Mouse (Mus musculus): ENCODE measurements around the gene Apc2. TPM values are rescaled to one million over a fixed set of nuclear protein-coding genes. Genes with fewer than 3 reads are reported as not detected.

Apc2 gene
- polyA plus RNA-seq, 1 experiment from 2014 or later = 247 TPM

- peak overlapping the region; percentile 83 for H3K4me2 ChIP-seq
- no peaks in the 10 kb centered on the region for H3K9me3 ChIP-seq
- WGBS = under 1% methylated on average over 39 of the region's 41 CpGs
- peaks cover 13% of the 10 kb centered on the region for H3K4me1 ChIP-seq
- no peaks in the 10 kb centered on the region for H3K36me3 ChIP-seq (replicated peaks)
- H3K4me3 ChIP-seq = peak overlapping the region; percentile 48
- peaks cover 6% of the 10 kb centered on the region; the same call in 1 of the 2 replicates for H3K27me3 ChIP-seq (replicated peaks)
- H3K9ac ChIP-seq = peak overlapping the region; percentile 36
- no peak; the same call in 1 of the 2 replicates for ATAC-seq (replicated peaks)
- H3K27ac ChIP-seq = no peak overlapping the region
Observed at GRCm38 (mm10) chr10:80330084-80330483, 34.3 kb downstream of the Apc2 start.

- Histone ChIP-seq H3K36me3 (replicated peaks) (no peaks in the 10 kb centered on the region), H3K4me3 (no peak overlapping the region), H3K9ac (no peak overlapping the region), H3K4me1 (peaks cover 13% of the 10 kb centered on the region), H3K4me2 (peak overlapping the region; percentile 83), H3K9me3 (no peaks in the 10 kb centered on the region), H3K27ac (no peak overlapping the region), H3K27me3 (replicated peaks) (peaks cover 6% of the 10 kb centered on the region; the same call in 1 of the 2 replicates)
- 90% methylated on average over 2 of the region's 2 CpGs for WGBS
- ATAC-seq (replicated peaks) = no peak
Observed at GRCm38 (mm10) chr10:80330888-80331287, 35.1 kb downstream of the Apc2 start.

GRCm38 (mm10) chr10:80331636-80332524 is 36.1 kb downstream of the Apc2 start:
- no peaks in the 10 kb centered on the region for H3K9me3 ChIP-seq
- ATAC-seq (replicated peaks) = no peak
- H3K4me3 ChIP-seq = no peak overlapping the region
- H3K4me1 ChIP-seq = peaks cover 13% of the 10 kb centered on the region
- no peaks in the 10 kb centered on the region for H3K36me3 ChIP-seq (replicated peaks)
- no peak overlapping the region for H3K27ac ChIP-seq
- 67% methylated on average over 10 of the region's 10 CpGs for WGBS
- no peak overlapping the region for H3K4me2 ChIP-seq
- H3K27me3 ChIP-seq (replicated peaks) = peaks cover 4% of the 10 kb centered on the region; the same call in 1 of the 2 replicates
- H3K9ac ChIP-seq = no peak overlapping the region; the same call in 1 of the 2 replicates

- Histone ChIP-seq H3K9me3 (no peaks in the 10 kb centered on the region), H3K27me3 (replicated peaks) (peaks cover 4% of the 10 kb centered on the region; the same call in 1 of the 2 replicates), H3K9ac (no peak overlapping the region; the same call in 1 of the 2 replicates), H3K4me1 (peaks cover 13% of the 10 kb centered on the region), H3K4me2 (no peak overlapping the region), H3K27ac (no peak overlapping the region), H3K36me3 (replicated peaks) (no peaks in the 10 kb centered on the region), H3K4me3 (no peak overlapping the region)
- ATAC-seq (replicated peaks) = no peak
- WGBS = 75% methylated on average over 5 of the region's 5 CpGs
Observed at GRCm38 (mm10) chr10:80332525-80332989, 36.8 kb downstream of the Apc2 start.

- Histone ChIP-seq H3K36me3 (replicated peaks) (no peaks in the 10 kb centered on the region), H3K9me3 (no peaks in the 10 kb centered on the region), H3K9ac (no peak overlapping the region)
Observed at GRCm38 (mm10) chr10:80336263-80336662, 40.5 kb downstream of the Apc2 start.

DNA sequence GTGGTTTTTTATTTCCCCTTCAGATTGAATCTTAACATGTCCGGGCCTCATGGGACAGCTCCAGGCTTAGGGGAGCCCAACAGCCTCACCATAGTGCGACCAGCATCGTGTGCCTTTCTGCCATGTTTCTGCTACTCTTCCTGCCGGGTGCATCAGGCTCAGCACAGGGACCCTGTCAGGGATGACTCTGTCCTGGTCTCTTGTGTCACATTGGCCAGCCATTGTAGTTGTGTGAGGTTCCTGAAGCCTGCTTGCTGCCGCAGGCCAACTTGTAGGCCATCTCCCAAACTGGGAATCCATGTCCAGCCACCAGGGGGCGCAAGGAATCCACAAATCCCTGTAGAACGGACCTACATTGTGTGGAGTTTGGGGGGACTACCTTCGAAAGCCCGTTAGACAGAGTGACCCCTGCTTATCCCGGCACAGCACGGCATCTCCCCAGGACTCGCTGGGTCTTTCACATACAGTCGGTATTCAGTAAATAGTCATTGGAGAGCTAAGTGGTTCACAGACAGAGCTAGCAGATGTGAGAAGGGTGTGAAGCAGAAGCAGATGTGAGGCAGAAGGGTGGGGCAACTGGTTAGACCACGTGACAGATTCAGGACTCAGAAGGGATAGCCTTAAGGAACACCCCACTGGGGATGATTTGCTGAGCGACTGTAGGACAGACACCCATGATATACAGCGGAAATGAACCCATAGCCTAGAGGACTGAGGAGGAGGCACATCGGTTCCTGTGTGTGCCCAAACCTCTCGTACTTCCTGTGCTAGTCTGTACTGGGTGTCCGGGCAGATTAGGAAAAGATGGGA is 44.4 kb downstream of the Apc2 start:
- Histone ChIP-seq H3K9ac (0 out of 2 replicates have a peak overlapping the region, but pooled peaks have one; percentile 6), H3K9me3 (no peaks in the 10 kb centered on the region), H3K4me2 (peak overlapping the region; percentile 24; the same call in 1 of the 2 replicates), H3K4me1 (peaks cover 27% of the 10 kb centered on the region), H3K4me3 (peak overlapping the region; percentile 3; the same call in 1 of the 2 replicates), H3K27ac (no peak overlapping the region), H3K36me3 (replicated peaks) (no peaks in the 10 kb centered on the region), H3K27me3 (replicated peaks) (peaks cover 51% of the 10 kb centered on the region)
- WGBS = 21% methylated on average over 19 of the region's 19 CpGs
- no peak for ATAC-seq (replicated peaks)

More at GRCm38 (mm10) chr10:80336263-80336662, 40.5 kb downstream of the Apc2 start:
- H3K4me1 ChIP-seq = peaks cover 6% of the 10 kb centered on the region; the same call in 1 of the 2 replicates
- no peak overlapping the region for H3K27ac ChIP-seq
- H3K4me3 ChIP-seq = no peak overlapping the region
- ATAC-seq (replicated peaks) = no peak
- H3K4me2 ChIP-seq = no peak overlapping the region
- 92% methylated on average over 12 of the region's 12 CpGs for WGBS
- peaks cover 16% of the 10 kb centered on the region for H3K27me3 ChIP-seq (replicated peaks)

- WGBS = 6% methylated on average over 21 of the region's 21 CpGs
- Histone ChIP-seq H3K36me3 (replicated peaks) (no peaks in the 10 kb centered on the region), H3K4me1 (peaks cover 27% of the 10 kb centered on the region), H3K9ac (no peak overlapping the region), H3K4me3 (no peak overlapping the region), H3K27ac (no peak overlapping the region), H3K27me3 (replicated peaks) (peaks cover 60% of the 10 kb centered on the region), H3K9me3 (no peaks in the 10 kb centered on the region), H3K4me2 (no peak overlapping the region)
- no peak for ATAC-seq (replicated peaks)
Observed at GRCm38 (mm10) chr10:80341026-80341425, 45.2 kb downstream of the Apc2 start.

GRCm38 (mm10) chr10:80341491-80342304 is 45.9 kb downstream of the Apc2 start:
- WGBS = 2% methylated on average over 47 of the region's 47 CpGs
- no peak overlapping the region for H3K9ac ChIP-seq
- no peaks in the 10 kb centered on the region for H3K36me3 ChIP-seq (replicated peaks)
- no peak overlapping the region for H3K27ac ChIP-seq
- H3K9me3 ChIP-seq = no peaks in the 10 kb centered on the region
- H3K4me3 ChIP-seq = peak overlapping the region; percentile 32
- H3K4me2 ChIP-seq = peak overlapping the region; percentile 56
- peaks cover 27% of the 10 kb centered on the region for H3K4me1 ChIP-seq
- ATAC-seq (replicated peaks) = peak; percentile 24; the same call in 1 of the 2 replicates
- H3K27me3 ChIP-seq (replicated peaks) = peaks cover 65% of the 10 kb centered on the region

DNA sequence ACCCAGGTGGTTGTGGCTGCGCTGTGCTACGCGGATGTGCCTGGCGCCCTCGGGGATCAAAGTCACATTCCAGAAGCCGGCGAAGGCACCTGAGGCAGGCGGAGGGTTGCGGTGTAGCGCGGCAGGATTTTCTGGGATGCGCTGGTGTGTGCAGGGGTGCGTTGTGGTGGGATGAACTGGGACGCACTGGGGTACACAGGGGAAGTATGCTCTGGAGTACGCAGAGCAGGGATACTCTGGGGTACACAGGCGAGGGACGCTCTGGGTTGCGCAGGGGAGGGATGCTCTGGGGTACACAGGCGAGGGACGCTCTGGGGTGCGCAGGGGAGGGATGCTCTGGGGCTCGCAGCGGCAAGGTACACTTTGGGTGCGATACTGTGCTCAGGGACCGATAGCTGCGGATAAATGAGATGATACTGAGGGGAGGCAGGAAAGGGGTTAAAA is 46.5 kb downstream of the Apc2 start:
- Histone ChIP-seq H3K27ac (no peak overlapping the region), H3K9ac (no peak overlapping the region), H3K4me3 (peak overlapping the region; percentile 32), H3K4me2 (peak overlapping the region; percentile 56), H3K27me3 (replicated peaks) (peaks cover 70% of the 10 kb centered on the region), H3K4me1 (peaks cover 27% of the 10 kb centered on the region), H3K9me3 (no peaks in the 10 kb centered on the region), H3K36me3 (replicated peaks) (no peaks in the 10 kb centered on the region)
- peak; percentile 24 for ATAC-seq (replicated peaks)
- WGBS = 2% methylated on average over 26 of the region's 26 CpGs

DNA sequence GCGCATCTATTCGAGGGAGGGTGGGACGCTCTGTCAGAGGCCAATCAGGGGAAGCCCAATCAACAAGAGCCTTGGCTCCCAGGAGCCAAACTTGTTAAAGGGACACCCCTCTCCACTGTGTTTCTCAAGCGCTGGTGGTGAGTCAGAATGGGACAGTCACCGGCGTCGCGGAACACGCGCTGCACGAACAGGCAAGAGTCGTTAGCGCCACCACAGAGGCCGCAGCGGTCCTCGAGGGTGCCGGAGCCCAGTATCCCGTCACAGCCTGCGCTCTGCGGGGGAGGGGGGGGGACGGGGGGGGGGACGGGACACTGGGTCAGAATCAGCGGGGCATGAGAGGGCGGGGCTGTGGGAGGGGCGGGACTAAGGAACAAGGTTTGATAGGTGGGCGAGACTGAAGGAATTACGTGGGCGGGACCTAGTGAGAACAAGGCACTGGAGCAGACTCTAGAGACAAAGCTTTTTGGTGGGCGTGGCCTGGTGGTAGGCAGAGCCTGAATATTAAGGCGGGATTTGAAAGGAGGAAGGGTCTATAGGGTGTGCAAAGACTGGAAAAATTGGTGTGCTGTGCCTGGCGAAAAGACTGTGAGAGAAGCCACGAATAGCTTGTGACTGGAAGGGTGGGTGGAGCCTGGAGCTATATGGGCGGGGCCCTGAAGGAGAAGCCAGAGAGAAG is 47.1 kb downstream of the Apc2 start:
- peaks cover 27% of the 10 kb centered on the region for H3K4me1 ChIP-seq
- peak overlapping the region; percentile 56 for H3K4me2 ChIP-seq
- ATAC-seq (replicated peaks) = peak; percentile 65
- no peaks in the 10 kb centered on the region for H3K36me3 ChIP-seq (replicated peaks)
- H3K27ac ChIP-seq = no peak overlapping the region
- H3K27me3 ChIP-seq (replicated peaks) = peaks cover 75% of the 10 kb centered on the region
- peak overlapping the region; percentile 32 for H3K4me3 ChIP-seq
- H3K9ac ChIP-seq = no peak overlapping the region
- 0% methylated on average over 30 of the region's 33 CpGs for WGBS
- no peaks in the 10 kb centered on the region for H3K9me3 ChIP-seq

GRCm38 (mm10) chr10:80343425-80343895 is 47.7 kb downstream of the Apc2 start:
- 24% methylated on average over 13 of the region's 13 CpGs for WGBS
- peak; percentile 16; the same call in 1 of the 2 replicates for ATAC-seq (replicated peaks)
- no peaks in the 10 kb centered on the region for H3K9me3 ChIP-seq
- peaks cover 30% of the 10 kb centered on the region for H3K4me1 ChIP-seq
- H3K27ac ChIP-seq = no peak overlapping the region
- peaks cover 81% of the 10 kb centered on the region for H3K27me3 ChIP-seq (replicated peaks)
- no peak overlapping the region for H3K9ac ChIP-seq
- H3K4me3 ChIP-seq = peak overlapping the region; percentile 32
- peak overlapping the region; percentile 56 for H3K4me2 ChIP-seq
- H3K36me3 ChIP-seq (replicated peaks) = no peaks in the 10 kb centered on the region

Measured in midbrain, embryonic 15.5 days (tissue).